Mouse (Mus musculus) midbrain, embryonic 14.5 days (tissue): ENCODE measurements at regions not wholly inside any gene's neighbourhood (a gene's known extent, or its start where the extent isn't known, plus 50 kb on each side); places are given as distances from the start of the nearest gene placed in this dataset.

ENCODE experiments used
- ATAC-seq: fragments of 200-750 bp; cut with Nextera tagmentation; 2 replicates; pipeline ENCODE4 v1.8.0; 2017; ENCODE audit warnings: moderate number of reproducible peaks, moderate library complexity; ENCODE audit not compliant: low FRiP score, low TSS enrichment
- DNase-seq: peaks from one replicate; pipeline ENCODE4 v3.0.0-alpha.2; 2015
- H3K27ac ChIP-seq: fragments of 300-500 bp; sonication (generic); replicated peaks from 2 replicates; pipeline ENCODE4 v1.5.1; 2014; ENCODE audit warnings: mild to moderate bottlenecking, low read depth, low read length, moderate library complexity
- H3K27me3 ChIP-seq: fragments of 300-500 bp; sonication (generic); 2 replicates; pipeline ENCODE4 v1.6.1; 2014; ENCODE audit warnings: low read length, control low read depth, mixed read lengths; ENCODE audit not compliant: control insufficient read depth, insufficient read depth
- H3K36me3 ChIP-seq: fragments of 300-500 bp; sonication (generic); 2 replicates; pipeline ENCODE4 v1.6.1; 2014; ENCODE audit warnings: low read length, control low read depth; ENCODE audit not compliant: control insufficient read depth, insufficient read depth
- H3K4me1 ChIP-seq: fragments of 300-500 bp; sonication (generic); 2 replicates; pipeline ENCODE4 v1.6.1; 2014; ENCODE audit warnings: mild to moderate bottlenecking, antibody characterized with exemption, low read length, control low read depth; ENCODE audit not compliant: control insufficient read depth, insufficient read depth
- H3K4me2 ChIP-seq: fragments of 300-500 bp; sonication (generic); 2 replicates; pipeline ENCODE4 v1.6.1; 2014; ENCODE audit warnings: mild to moderate bottlenecking, low read length, moderate library complexity
- H3K4me3 ChIP-seq: fragments of 300-500 bp; sonication (generic); replicated peaks from 2 replicates; pipeline ENCODE4 v1.5.1; 2014; ENCODE audit warnings: low read depth, low read length
- H3K9ac ChIP-seq: fragments of 300-500 bp; sonication (generic); replicated peaks from 2 replicates; pipeline ENCODE4 v1.6.1; 2014; ENCODE audit warnings: mild to moderate bottlenecking, low read length, moderate library complexity
- H3K9me3 ChIP-seq: fragments of 300-500 bp; sonication (generic); 2 replicates; pipeline ENCODE4 v1.6.1; 2016; ENCODE audit warnings: low read length, control low read depth, mixed read lengths; ENCODE audit not compliant: control insufficient read depth
- WGBS: fragments of 180-500 bp; shearing (Covaris S2); extraction: QIAGEN DNeasy Blood & Tissue Kit; methylation state at CpG from one replicate; pipeline ENCODE4 v1.1.7; 2014; 5-methylcytosine and 5-hydroxymethylcytosine counted together

GRCm38 (mm10) chr2:114808046-114808445 lies 153.3 kb upstream of the Dph6 start:
- Histone ChIP-seq H3K4me1 (no peaks in the 10 kb centered on the region), H3K9ac (no peak overlapping the region), H3K36me3 (no peaks in the 10 kb centered on the region), H3K27ac (no peak overlapping the region), H3K4me2 (no peak overlapping the region), H3K27me3 (no peaks in the 10 kb centered on the region), H3K4me3 (no peak overlapping the region), H3K9me3 (no peaks in the 10 kb centered on the region)
- DNase-seq (no peak), ATAC-seq (no peak)
- 73% methylated on average over 5 of the region's 5 CpGs for WGBS

- 85% methylated on average over 11 of the region's 11 CpGs for WGBS
- Histone ChIP-seq H3K27me3 (no peaks in the 10 kb centered on the region), H3K27ac (no peak overlapping the region), H3K9ac (no peak overlapping the region), H3K4me1 (no peaks in the 10 kb centered on the region), H3K4me2 (no peak overlapping the region), H3K9me3 (no peaks in the 10 kb centered on the region), H3K36me3 (no peaks in the 10 kb centered on the region), H3K4me3 (no peak overlapping the region)
- ATAC-seq, result no peak
- DNase-seq, result no peak
These were observed 157.6 kb upstream of the Dph6 start for GRCm38 (mm10) chr2:114812141-114812902.

- no peaks in the 10 kb centered on the region for H3K27me3 ChIP-seq
- H3K27ac ChIP-seq, result no peak overlapping the region
- H3K4me2 ChIP-seq, result no peak overlapping the region
- no peak for DNase-seq
- no peak overlapping the region for H3K4me3 ChIP-seq
- H3K9ac ChIP-seq, result no peak overlapping the region
- H3K4me1 ChIP-seq, result no peaks in the 10 kb centered on the region
- no peaks in the 10 kb centered on the region for H3K36me3 ChIP-seq
- WGBS, result 37% methylated on average over 3 of the region's 3 CpGs
- ATAC-seq, result no peak
- H3K9me3 ChIP-seq, result no peaks in the 10 kb centered on the region
These were observed 158.1 kb upstream of the Dph6 start for GRCm38 (mm10) chr2:114812903-114813290.

- ATAC-seq (no peak), DNase-seq (no peak)
- Histone ChIP-seq H3K4me1 (no peaks in the 10 kb centered on the region), H3K4me2 (no peak overlapping the region), H3K4me3 (no peak overlapping the region), H3K27me3 (no peaks in the 10 kb centered on the region), H3K36me3 (no peaks in the 10 kb centered on the region), H3K9me3 (no peaks in the 10 kb centered on the region), H3K27ac (no peak overlapping the region), H3K9ac (no peak overlapping the region)
- WGBS, result 35% methylated on average over 3 of the region's 3 CpGs
These were observed 167.9 kb upstream of the Dph6 start for GRCm38 (mm10) chr2:114822657-114823056.

- Histone ChIP-seq H3K4me1 (no peaks in the 10 kb centered on the region), H3K9ac (no peak overlapping the region), H3K4me3 (no peak overlapping the region), H3K27me3 (no peaks in the 10 kb centered on the region), H3K36me3 (no peaks in the 10 kb centered on the region), H3K27ac (no peak overlapping the region), H3K4me2 (no peak overlapping the region), H3K9me3 (no peaks in the 10 kb centered on the region)
- no peak for ATAC-seq
- WGBS, result 49% methylated on average over 6 of the region's 6 CpGs
- DNase-seq, result no peak
These were observed 173.4 kb upstream of the Dph6 start for GRCm38 (mm10) chr2:114828192-114828591.

GRCm38 (mm10) chr2:114835694-114836093 lies 180.9 kb upstream of the Dph6 start:
- no peaks in the 10 kb centered on the region for H3K9me3 ChIP-seq
- H3K4me2 ChIP-seq, result no peak overlapping the region
- no peak overlapping the region for H3K4me3 ChIP-seq
- no peaks in the 10 kb centered on the region for H3K4me1 ChIP-seq
- ATAC-seq (no peak), DNase-seq (no peak)
- H3K9ac ChIP-seq, result no peak overlapping the region
- no peaks in the 10 kb centered on the region for H3K27me3 ChIP-seq
- 51% methylated on average over 2 of the region's 2 CpGs for WGBS
- no peaks in the 10 kb centered on the region for H3K36me3 ChIP-seq
- no peak overlapping the region for H3K27ac ChIP-seq

GRCm38 (mm10) chr2:114843696-114844388 lies 189.1 kb upstream of the Dph6 start:
- Histone ChIP-seq H3K4me3 (no peak overlapping the region), H3K27ac (no peak overlapping the region), H3K4me1 (no peaks in the 10 kb centered on the region), H3K4me2 (no peak overlapping the region), H3K9me3 (no peaks in the 10 kb centered on the region), H3K27me3 (no peaks in the 10 kb centered on the region), H3K36me3 (no peaks in the 10 kb centered on the region), H3K9ac (no peak overlapping the region)
- ATAC-seq (no peak), DNase-seq (no peak)
- 67% methylated on average over 9 of the region's 9 CpGs for WGBS

GRCm38 (mm10) chr2:114844389-114844771 lies 189.6 kb upstream of the Dph6 start:
- H3K4me1 ChIP-seq, result no peaks in the 10 kb centered on the region
- no peak overlapping the region for H3K27ac ChIP-seq
- no peaks in the 10 kb centered on the region for H3K36me3 ChIP-seq
- no peak for DNase-seq
- no peak for ATAC-seq
- H3K4me3 ChIP-seq, result no peak overlapping the region
- 63% methylated on average over 3 of the region's 3 CpGs for WGBS
- no peaks in the 10 kb centered on the region for H3K27me3 ChIP-seq
- no peak overlapping the region for H3K4me2 ChIP-seq
- no peaks in the 10 kb centered on the region for H3K9me3 ChIP-seq
- H3K9ac ChIP-seq, result no peak overlapping the region

GRCm38 (mm10) chr2:114848439-114848838 lies 193.7 kb upstream of the Dph6 start:
- H3K9ac ChIP-seq, result no peak overlapping the region
- no peak for ATAC-seq
- WGBS, result 83% methylated on average over 5 of the region's 5 CpGs
- no peak overlapping the region for H3K27ac ChIP-seq
- no peak for DNase-seq
- H3K9me3 ChIP-seq, result no peaks in the 10 kb centered on the region
- no peak overlapping the region for H3K4me3 ChIP-seq
- H3K27me3 ChIP-seq, result no peaks in the 10 kb centered on the region
- no peak overlapping the region for H3K4me2 ChIP-seq
- no peaks in the 10 kb centered on the region for H3K36me3 ChIP-seq
- no peaks in the 10 kb centered on the region for H3K4me1 ChIP-seq
